Mouse (Mus musculus) retina, embryonic 14.5 days (tissue): Measurements from ENCODE around the gene Casc4.
A peak's percentile ranks its signal among the peaks of the same experiment; 100 is the strongest.

ENCODE experiments used
- DNase-seq: peaks from one replicate; pipeline ENCODE4 v3.0.0-alpha.2; 2015; ENCODE audit warnings: low spot score

Gene Casc4

GRCm38 (mm10) chr2:121866632-121867050, at the start of gene Casc4:
TSS of gene Casc4 (plus strand) at chr2:121866970.
- peak; percentile 98 for DNase-seq

GRCm38 (mm10) chr2:121821787-121822186, 45.0 kb upstream of the Casc4 start:
- DNase-seq: no peak

- no peak for DNase-seq
Measured at GRCm38 (mm10) chr2:121824653-121825052, 42.1 kb upstream of the Casc4 start.

- no peak for DNase-seq
Measured at GRCm38 (mm10) chr2:121826189-121826588, 40.6 kb upstream of the Casc4 start.

GRCm38 (mm10) chr2:121828411-121828810, 38.4 kb upstream of the Casc4 start:
- DNase-seq: no peak

- peak; percentile 85 for DNase-seq
Measured at GRCm38 (mm10) chr2:121832484-121832894, 34.3 kb upstream of the Casc4 start.

- DNase-seq: no peak
Measured at GRCm38 (mm10) chr2:121834926-121835325, 31.8 kb upstream of the Casc4 start.

GRCm38 (mm10) chr2:121841453-121841852, 25.3 kb upstream of the Casc4 start:
- no peak for DNase-seq

- no peak for DNase-seq
Measured at GRCm38 (mm10) chr2:121842249-121842648, 24.5 kb upstream of the Casc4 start.

GRCm38 (mm10) chr2:121846050-121846449, 20.7 kb upstream of the Casc4 start:
- DNase-seq: no peak

- DNase-seq: no peak
Measured at GRCm38 (mm10) chr2:121852045-121852444, 14.7 kb upstream of the Casc4 start.

GRCm38 (mm10) chr2:121853974-121854373, 12.8 kb upstream of the Casc4 start:
- DNase-seq: no peak

GRCm38 (mm10) chr2:121859380-121859980, 7.3 kb upstream of the Casc4 start:
- DNase-seq: no peak

- no peak for DNase-seq
Measured at GRCm38 (mm10) chr2:121866071-121866601, 634 bp upstream of the Casc4 start.

GRCm38 (mm10) chr2:121867051-121867928, 520 bp downstream of the Casc4 start:
- no peak for DNase-seq

- DNase-seq: peak; percentile 52
Measured at GRCm38 (mm10) chr2:121879506-121879905, 12.7 kb downstream of the Casc4 start.

- DNase-seq: no peak
Measured at GRCm38 (mm10) chr2:121885509-121886106, 18.8 kb downstream of the Casc4 start.

GRCm38 (mm10) chr2:121886406-121886805, 19.6 kb downstream of the Casc4 start:
- no peak for DNase-seq

GRCm38 (mm10) chr2:121888720-121889497, 22.1 kb downstream of the Casc4 start:
- no peak for DNase-seq

- no peak for DNase-seq
Measured at GRCm38 (mm10) chr2:121895261-121895660, 28.5 kb downstream of the Casc4 start.

GRCm38 (mm10) chr2:121896825-121897224, 30.1 kb downstream of the Casc4 start:
- no peak for DNase-seq

GRCm38 (mm10) chr2:121909975-121910374, 43.2 kb downstream of the Casc4 start:
- DNase-seq: peak; percentile 5
